Mouse (Mus musculus): Measurements from ENCODE around the gene Tbc1d25. TPM values are rescaled to one million over a fixed set of nuclear protein-coding genes. Genes with fewer than 3 reads are reported as not detected.

The Tbc1d25 gene
- total and polyA plus RNA-seq, 2 experiments from 2014 or later: 6.5 to 12.2 TPM

DNA sequence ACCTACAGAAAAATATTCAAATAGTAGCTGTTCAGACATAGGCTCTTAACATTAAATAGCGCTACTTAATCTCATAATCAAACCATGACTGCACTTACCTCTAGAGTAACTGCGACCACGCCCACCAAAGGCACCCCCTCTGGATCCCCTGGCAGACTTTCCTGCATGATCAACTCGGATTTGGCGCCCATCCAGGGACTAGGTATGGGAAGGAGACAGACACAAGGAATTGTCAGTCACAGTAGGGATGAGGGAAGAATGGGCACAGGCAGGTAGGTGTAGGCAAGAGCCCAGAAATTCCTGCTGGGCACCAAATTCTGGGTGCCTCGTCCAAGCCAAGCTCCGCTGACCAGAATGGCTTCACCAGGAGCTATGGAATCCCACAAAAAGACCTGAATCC lies 32.2 kb downstream of the Tbc1d25 start:
- peak overlapping the region; percentile 67 for H3K4me2 ChIP-seq (ENCODE audit: low read depth, low read length)
- no peak overlapping the region for H3K27ac ChIP-seq (ENCODE audit: low read depth)
- no peak overlapping the region for H3K9ac ChIP-seq (replicated peaks; ENCODE audit: low read depth, low read length)
- TF ChIP-seq CTCF (IDR thresholded peaks at IDR 0.05; ENCODE audit: low read depth) (no peak), EP300 (IDR thresholded peaks at IDR 0.05; ENCODE audit: low read depth) (no peak)
- peaks cover 24% of the 10 kb centered on the region for H3K36me3 ChIP-seq (replicated peaks; ENCODE audit: control insufficient read depth, insufficient read depth, low read length)
- peak overlapping the region; percentile 62 for H3K4me3 ChIP-seq (ENCODE audit: low read depth, low read length)
- WGBS: 59% methylated on average over 7 of the region's 7 CpGs
- DNase-seq (ENCODE audit: low spot score) (no peak), ATAC-seq (ENCODE audit: insufficient read depth, low read depth) (no peak)
- H3K4me1 ChIP-seq (ENCODE audit: control insufficient read depth, insufficient read depth): no peaks in the 10 kb centered on the region
- no peaks in the 10 kb centered on the region for H3K9me3 ChIP-seq (replicated peaks; ENCODE audit: control insufficient read depth, low read length)
- no peaks in the 10 kb centered on the region for H3K27me3 ChIP-seq (ENCODE audit: control insufficient read depth, insufficient read depth, low read length)

DNA sequence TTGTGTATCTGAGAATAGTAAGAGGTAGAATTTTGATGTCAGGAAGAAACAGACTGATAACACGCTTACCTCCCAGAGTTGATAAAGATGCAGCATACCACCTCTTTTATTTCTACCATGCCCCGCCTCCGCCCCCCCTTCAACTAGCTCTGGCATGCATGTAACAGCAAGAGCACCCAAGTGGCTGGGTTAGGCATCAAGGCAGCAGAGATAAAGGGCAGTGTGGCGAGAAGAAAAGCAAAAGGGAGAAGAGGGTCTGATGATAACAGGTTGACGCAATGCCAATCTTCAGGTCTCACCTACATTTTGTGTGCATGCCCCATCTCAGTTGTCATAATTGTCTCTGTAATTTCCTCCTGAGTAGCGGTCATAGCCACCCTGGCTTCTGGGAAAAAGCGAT lies 33.0 kb downstream of the Tbc1d25 start:
- no peak overlapping the region for H3K4me3 ChIP-seq (ENCODE audit: low read depth, low read length)
- TF ChIP-seq CTCF (IDR thresholded peaks at IDR 0.05; ENCODE audit: low read depth): no peak
- no peak for TF ChIP-seq EP300 (IDR thresholded peaks at IDR 0.05; ENCODE audit: low read depth)
- H3K9me3 ChIP-seq (replicated peaks; ENCODE audit: control insufficient read depth, low read length): no peaks in the 10 kb centered on the region
- no peak for DNase-seq (ENCODE audit: low spot score)
- H3K36me3 ChIP-seq (replicated peaks; ENCODE audit: control insufficient read depth, insufficient read depth, low read length): peaks cover 30% of the 10 kb centered on the region
- 60% methylated on average over 7 of the region's 7 CpGs for WGBS
- H3K27me3 ChIP-seq (ENCODE audit: control insufficient read depth, insufficient read depth, low read length): no peaks in the 10 kb centered on the region
- no peak overlapping the region for H3K27ac ChIP-seq (ENCODE audit: low read depth)
- ATAC-seq (ENCODE audit: insufficient read depth, low read depth): no peak
- H3K9ac ChIP-seq (replicated peaks; ENCODE audit: low read depth, low read length): no peak overlapping the region
- no peaks in the 10 kb centered on the region for H3K4me1 ChIP-seq (ENCODE audit: control insufficient read depth, insufficient read depth)
- no peak overlapping the region for H3K4me2 ChIP-seq (ENCODE audit: low read depth, low read length)

DNA sequence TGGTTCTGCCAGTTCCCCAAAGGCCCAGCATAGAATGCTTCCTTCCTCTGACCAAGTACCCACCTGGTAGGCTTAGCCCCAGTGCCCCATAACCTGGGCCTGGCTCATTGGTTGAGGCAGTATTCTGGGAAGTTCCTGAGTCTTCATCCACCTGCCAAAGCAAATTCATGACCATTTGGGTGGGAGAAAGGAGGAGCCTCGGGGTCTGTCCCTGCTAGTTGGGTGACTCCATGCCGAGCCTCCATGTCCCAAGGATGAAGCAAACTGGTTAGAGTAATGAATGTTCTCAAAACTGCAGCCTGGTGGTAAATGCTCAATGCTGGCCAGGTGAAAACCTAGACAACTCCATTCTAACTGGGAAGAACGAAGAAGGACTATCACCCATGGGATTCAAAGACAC lies 34.9 kb downstream of the Tbc1d25 start:
- Histone ChIP-seq H3K36me3 (replicated peaks; ENCODE audit: control insufficient read depth, insufficient read depth, low read length) (peaks cover 30% of the 10 kb centered on the region), H3K27ac (ENCODE audit: low read depth) (no peak overlapping the region), H3K9ac (replicated peaks; ENCODE audit: low read depth, low read length) (no peak overlapping the region), H3K4me1 (ENCODE audit: control insufficient read depth, insufficient read depth) (no peaks in the 10 kb centered on the region), H3K9me3 (replicated peaks; ENCODE audit: control insufficient read depth, low read length) (no peaks in the 10 kb centered on the region), H3K4me3 (ENCODE audit: low read depth, low read length) (no peak overlapping the region), H3K27me3 (ENCODE audit: control insufficient read depth, insufficient read depth, low read length) (no peaks in the 10 kb centered on the region), H3K4me2 (ENCODE audit: low read depth, low read length) (no peak overlapping the region)
- DNase-seq (ENCODE audit: low spot score) (no peak), ATAC-seq (ENCODE audit: insufficient read depth, low read depth) (no peak)
- 59% methylated on average over 3 of the region's 3 CpGs for WGBS
- TF ChIP-seq EP300 (IDR thresholded peaks at IDR 0.05; ENCODE audit: low read depth) (no peak), CTCF (IDR thresholded peaks at IDR 0.05; ENCODE audit: low read depth) (no peak)

DNA sequence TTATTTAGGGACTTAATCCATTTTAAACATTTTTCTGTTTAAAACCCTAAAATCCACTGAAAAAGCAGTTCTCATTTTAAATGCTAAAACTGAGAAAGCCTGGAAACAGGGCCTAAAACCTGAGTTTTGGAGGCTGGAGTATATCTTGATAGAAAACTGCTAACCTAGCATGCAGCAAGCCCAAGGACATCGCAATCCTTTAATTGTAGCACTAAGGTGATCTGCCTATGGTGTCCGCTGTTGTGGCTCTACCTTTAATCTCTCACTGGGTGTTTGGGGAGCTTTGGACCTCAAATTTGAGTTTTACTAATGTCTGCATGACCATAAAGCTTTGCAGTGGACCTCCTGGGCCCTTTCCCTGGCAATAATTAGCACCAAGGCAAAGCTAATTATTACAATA lies 35.5 kb downstream of the Tbc1d25 start:
- TF ChIP-seq EP300 (IDR thresholded peaks at IDR 0.05; ENCODE audit: low read depth): no peak
- TF ChIP-seq CTCF (IDR thresholded peaks at IDR 0.05; ENCODE audit: low read depth): no peak
- DNase-seq (ENCODE audit: low spot score): no peak
- peaks cover 30% of the 10 kb centered on the region for H3K36me3 ChIP-seq (replicated peaks; ENCODE audit: control insufficient read depth, insufficient read depth, low read length)
- no peak overlapping the region for H3K27ac ChIP-seq (ENCODE audit: low read depth)
- H3K9ac ChIP-seq (replicated peaks; ENCODE audit: low read depth, low read length): no peak overlapping the region
- ATAC-seq (ENCODE audit: insufficient read depth, low read depth): no peak
- no peaks in the 10 kb centered on the region for H3K4me1 ChIP-seq (ENCODE audit: control insufficient read depth, insufficient read depth)
- H3K4me2 ChIP-seq (ENCODE audit: low read depth, low read length): no peak overlapping the region
- 89% methylated on average over 2 of the region's 2 CpGs for WGBS
- no peaks in the 10 kb centered on the region for H3K9me3 ChIP-seq (replicated peaks; ENCODE audit: control insufficient read depth, low read length)
- H3K27me3 ChIP-seq (ENCODE audit: control insufficient read depth, insufficient read depth, low read length): no peaks in the 10 kb centered on the region
- no peak overlapping the region for H3K4me3 ChIP-seq (ENCODE audit: low read depth, low read length)

GRCm38 (mm10) chrX:8139480-8139879 lies 36.5 kb downstream of the Tbc1d25 start:
- Histone ChIP-seq H3K4me3 (ENCODE audit: low read depth, low read length) (no peak overlapping the region), H3K27me3 (ENCODE audit: control insufficient read depth, insufficient read depth, low read length) (no peaks in the 10 kb centered on the region), H3K36me3 (replicated peaks; ENCODE audit: control insufficient read depth, insufficient read depth, low read length) (peaks cover 30% of the 10 kb centered on the region), H3K9me3 (replicated peaks; ENCODE audit: control insufficient read depth, low read length) (no peaks in the 10 kb centered on the region), H3K27ac (ENCODE audit: low read depth) (no peak overlapping the region), H3K4me1 (ENCODE audit: control insufficient read depth, insufficient read depth) (no peaks in the 10 kb centered on the region), H3K4me2 (ENCODE audit: low read depth, low read length) (no peak overlapping the region), H3K9ac (replicated peaks; ENCODE audit: low read depth, low read length) (no peak overlapping the region)
- TF ChIP-seq CTCF (IDR thresholded peaks at IDR 0.05; ENCODE audit: low read depth) (no peak), EP300 (IDR thresholded peaks at IDR 0.05; ENCODE audit: low read depth) (no peak)
- ATAC-seq (ENCODE audit: insufficient read depth, low read depth): no peak
- DNase-seq (ENCODE audit: low spot score): no peak
- 38% methylated on average over 1 of the region's 1 CpGs for WGBS

GRCm38 (mm10) chrX:8135886-8136285 lies 40.1 kb downstream of the Tbc1d25 start:
- TF ChIP-seq EP300 (IDR thresholded peaks at IDR 0.05; ENCODE audit: low read depth): no peak
- TF ChIP-seq CTCF (IDR thresholded peaks at IDR 0.05; ENCODE audit: low read depth): no peak
- no peak overlapping the region for H3K4me2 ChIP-seq (ENCODE audit: low read depth, low read length)
- H3K27me3 ChIP-seq (ENCODE audit: control insufficient read depth, insufficient read depth, low read length): no peaks in the 10 kb centered on the region
- H3K4me3 ChIP-seq (ENCODE audit: low read depth, low read length): no peak overlapping the region
- DNase-seq (ENCODE audit: low spot score) (no peak), ATAC-seq (ENCODE audit: insufficient read depth, low read depth) (no peak)
- WGBS: 46% methylated on average over 2 of the region's 2 CpGs
- H3K4me1 ChIP-seq (ENCODE audit: control insufficient read depth, insufficient read depth): 0 out of 2 replicates have a peak, but pooled peaks cover 4% of the 10 kb centered on the region
- no peaks in the 10 kb centered on the region for H3K9me3 ChIP-seq (replicated peaks; ENCODE audit: control insufficient read depth, low read length)
- no peak overlapping the region for H3K27ac ChIP-seq (ENCODE audit: low read depth)
- peaks cover 8% of the 10 kb centered on the region for H3K36me3 ChIP-seq (replicated peaks; ENCODE audit: control insufficient read depth, insufficient read depth, low read length)
- H3K9ac ChIP-seq (replicated peaks; ENCODE audit: low read depth, low read length): no peak overlapping the region

Data from heart, postnatal 0 days (tissue).